Mouse (Mus musculus): ENCODE data around the gene Secisbp2. TPM values are rescaled to one million over a fixed set of nuclear protein-coding genes. Genes with fewer than 3 reads are reported as not detected.

The Secisbp2 gene
- polyA plus RNA-seq, 1 experiment from 2014 or later = 38.5 TPM

- 0 out of 2 replicates have a peak, but pooled peaks have one; percentile 12 for ATAC-seq (ENCODE audit: low FRiP score, low TSS enrichment)
- Histone ChIP-seq H3K4me3 (ENCODE audit: low read length) (no peak overlapping the region), H3K4me2 (replicated peaks; ENCODE audit: low read depth, low read length) (no peak overlapping the region), H3K9ac (ENCODE audit: low read depth, low read length) (no peak overlapping the region), H3K9me3 (ENCODE audit: control insufficient read depth, low read length) (no peaks in the 10 kb centered on the region), H3K4me1 (ENCODE audit: control insufficient read depth, insufficient read depth, low read length) (no peaks in the 10 kb centered on the region), H3K27me3 (ENCODE audit: control insufficient read depth, insufficient read depth, low read length) (no peaks in the 10 kb centered on the region), H3K27ac (ENCODE audit: low read depth, low read length) (no peak overlapping the region), H3K36me3 (ENCODE audit: control insufficient read depth, insufficient read depth, low read length) (0 out of 2 replicates have a peak, but pooled peaks cover 4% of the 10 kb centered on the region)
- WGBS = 60% methylated on average over 8 of the region's 8 CpGs
Observed at GRCm38 (mm10) chr13:51716350-51717263, 65.1 kb downstream of the Secisbp2 start.

DNA sequence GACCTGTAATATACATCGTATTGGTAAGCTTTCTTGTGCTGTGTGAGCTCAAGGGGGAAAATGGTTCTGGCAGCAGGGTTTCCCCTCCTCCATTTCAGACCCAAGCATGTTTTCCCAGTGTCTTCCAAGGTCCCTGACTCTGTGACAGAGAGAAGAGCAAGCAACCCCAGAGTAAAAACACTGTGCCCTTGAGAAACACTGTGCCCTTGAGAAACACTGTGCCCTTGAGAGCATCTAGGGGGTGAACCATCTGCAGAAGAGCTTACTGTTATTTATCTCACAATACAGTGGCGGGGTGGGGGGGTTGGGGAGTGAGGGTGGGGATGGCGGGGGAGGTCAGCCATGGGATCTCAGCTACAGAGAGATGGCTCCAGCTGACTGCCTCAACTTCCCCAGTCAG is 67.8 kb downstream of the Secisbp2 start:
- Histone ChIP-seq H3K4me3 (ENCODE audit: low read length) (no peak overlapping the region), H3K9me3 (ENCODE audit: control insufficient read depth, low read length) (no peaks in the 10 kb centered on the region), H3K36me3 (ENCODE audit: control insufficient read depth, insufficient read depth, low read length) (0 out of 2 replicates have a peak, but pooled peaks cover 4% of the 10 kb centered on the region), H3K27me3 (ENCODE audit: control insufficient read depth, insufficient read depth, low read length) (no peaks in the 10 kb centered on the region), H3K4me2 (replicated peaks; ENCODE audit: low read depth, low read length) (no peak overlapping the region), H3K4me1 (ENCODE audit: control insufficient read depth, insufficient read depth, low read length) (no peaks in the 10 kb centered on the region), H3K9ac (ENCODE audit: low read depth, low read length) (no peak overlapping the region), H3K27ac (ENCODE audit: low read depth, low read length) (no peak overlapping the region)
- ATAC-seq (ENCODE audit: low FRiP score, low TSS enrichment) = no peak
- 96% methylated on average over 3 of the region's 3 CpGs for WGBS

DNA sequence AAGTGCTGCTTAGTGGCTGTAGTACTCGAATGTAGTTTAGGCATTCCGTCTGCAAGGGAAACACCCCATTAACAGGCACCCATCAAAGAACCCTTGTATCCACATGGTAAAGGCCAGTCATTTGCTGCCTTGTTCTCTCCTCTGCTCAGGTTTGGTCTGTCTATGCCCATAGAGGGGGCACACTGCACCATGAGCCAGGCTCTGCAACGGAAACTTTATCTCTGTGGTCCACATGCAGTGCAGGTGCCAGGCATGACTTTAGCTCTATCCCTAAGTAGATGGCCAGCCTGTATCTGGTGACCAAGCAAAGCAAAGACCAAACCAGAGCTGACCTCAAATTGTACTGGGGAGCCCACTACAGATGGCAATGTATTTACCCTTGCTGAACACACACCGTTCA is 69.1 kb downstream of the Secisbp2 start:
- Histone ChIP-seq H3K9ac (ENCODE audit: low read depth, low read length) (no peak overlapping the region), H3K4me3 (ENCODE audit: low read length) (no peak overlapping the region), H3K27me3 (ENCODE audit: control insufficient read depth, insufficient read depth, low read length) (no peaks in the 10 kb centered on the region), H3K9me3 (ENCODE audit: control insufficient read depth, low read length) (no peaks in the 10 kb centered on the region), H3K36me3 (ENCODE audit: control insufficient read depth, insufficient read depth, low read length) (no peaks in the 10 kb centered on the region), H3K4me1 (ENCODE audit: control insufficient read depth, insufficient read depth, low read length) (no peaks in the 10 kb centered on the region), H3K27ac (ENCODE audit: low read depth, low read length) (no peak overlapping the region), H3K4me2 (replicated peaks; ENCODE audit: low read depth, low read length) (no peak overlapping the region)
- ATAC-seq (ENCODE audit: low FRiP score, low TSS enrichment) = no peak
- WGBS = 91% methylated on average over 4 of the region's 4 CpGs

DNA sequence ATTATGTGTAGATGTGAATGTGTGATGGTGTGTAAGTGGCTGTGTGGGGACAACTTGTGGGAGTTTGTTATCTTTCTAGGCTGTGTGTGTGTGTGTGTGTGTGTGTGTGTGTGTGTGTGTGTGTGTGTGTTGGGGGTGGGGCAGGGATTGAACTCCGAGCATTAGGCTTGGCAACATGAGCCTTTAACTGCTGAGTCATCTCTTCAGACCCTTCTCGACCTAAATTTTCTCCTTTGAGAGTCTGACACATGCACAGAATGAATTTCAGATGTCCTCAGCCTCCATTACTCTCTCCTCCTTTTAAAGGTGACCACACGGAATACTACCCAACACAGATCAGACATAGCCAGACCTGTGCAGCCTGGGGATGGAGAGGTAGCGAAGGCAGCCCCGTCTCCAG is 71.6 kb downstream of the Secisbp2 start:
- H3K36me3 ChIP-seq (ENCODE audit: control insufficient read depth, insufficient read depth, low read length) = no peaks in the 10 kb centered on the region
- no peak for ATAC-seq (ENCODE audit: low FRiP score, low TSS enrichment)
- no peak overlapping the region for H3K4me2 ChIP-seq (replicated peaks; ENCODE audit: low read depth, low read length)
- no peaks in the 10 kb centered on the region for H3K27me3 ChIP-seq (ENCODE audit: control insufficient read depth, insufficient read depth, low read length)
- 78% methylated on average over 5 of the region's 5 CpGs for WGBS
- H3K4me1 ChIP-seq (ENCODE audit: control insufficient read depth, insufficient read depth, low read length) = no peaks in the 10 kb centered on the region
- no peak overlapping the region for H3K9ac ChIP-seq (ENCODE audit: low read depth, low read length)
- no peaks in the 10 kb centered on the region for H3K9me3 ChIP-seq (ENCODE audit: control insufficient read depth, low read length)
- no peak overlapping the region for H3K27ac ChIP-seq (ENCODE audit: low read depth, low read length)
- no peak overlapping the region for H3K4me3 ChIP-seq (ENCODE audit: low read length)

- no peaks in the 10 kb centered on the region for H3K36me3 ChIP-seq (ENCODE audit: control insufficient read depth, insufficient read depth, low read length)
- 80% methylated on average over 6 of the region's 6 CpGs for WGBS
- H3K4me2 ChIP-seq (replicated peaks; ENCODE audit: low read depth, low read length) = no peak overlapping the region
- H3K9ac ChIP-seq (ENCODE audit: low read depth, low read length) = no peak overlapping the region
- H3K27ac ChIP-seq (ENCODE audit: low read depth, low read length) = no peak overlapping the region
- no peak overlapping the region for H3K4me3 ChIP-seq (ENCODE audit: low read length)
- H3K4me1 ChIP-seq (ENCODE audit: control insufficient read depth, insufficient read depth, low read length) = no peaks in the 10 kb centered on the region; the same call in 1 of the 2 replicates
- H3K27me3 ChIP-seq (ENCODE audit: control insufficient read depth, insufficient read depth, low read length) = no peaks in the 10 kb centered on the region
- H3K9me3 ChIP-seq (ENCODE audit: control insufficient read depth, low read length) = no peaks in the 10 kb centered on the region
- ATAC-seq (ENCODE audit: low FRiP score, low TSS enrichment) = no peak
Observed at GRCm38 (mm10) chr13:51724566-51724965, 73.1 kb downstream of the Secisbp2 start.

GRCm38 (mm10) chr13:51725446-51725845 is 73.9 kb downstream of the Secisbp2 start:
- Histone ChIP-seq H3K4me1 (ENCODE audit: control insufficient read depth, insufficient read depth, low read length) (peaks cover 3% of the 10 kb centered on the region; the same call in 1 of the 2 replicates), H3K36me3 (ENCODE audit: control insufficient read depth, insufficient read depth, low read length) (no peaks in the 10 kb centered on the region), H3K27me3 (ENCODE audit: control insufficient read depth, insufficient read depth, low read length) (no peaks in the 10 kb centered on the region), H3K4me2 (replicated peaks; ENCODE audit: low read depth, low read length) (no peak overlapping the region), H3K9me3 (ENCODE audit: control insufficient read depth, low read length) (no peaks in the 10 kb centered on the region), H3K9ac (ENCODE audit: low read depth, low read length) (no peak overlapping the region), H3K27ac (ENCODE audit: low read depth, low read length) (no peak overlapping the region), H3K4me3 (ENCODE audit: low read length) (no peak overlapping the region)
- no peak for ATAC-seq (ENCODE audit: low FRiP score, low TSS enrichment)
- WGBS = 79% methylated on average over 5 of the region's 7 CpGs

DNA sequence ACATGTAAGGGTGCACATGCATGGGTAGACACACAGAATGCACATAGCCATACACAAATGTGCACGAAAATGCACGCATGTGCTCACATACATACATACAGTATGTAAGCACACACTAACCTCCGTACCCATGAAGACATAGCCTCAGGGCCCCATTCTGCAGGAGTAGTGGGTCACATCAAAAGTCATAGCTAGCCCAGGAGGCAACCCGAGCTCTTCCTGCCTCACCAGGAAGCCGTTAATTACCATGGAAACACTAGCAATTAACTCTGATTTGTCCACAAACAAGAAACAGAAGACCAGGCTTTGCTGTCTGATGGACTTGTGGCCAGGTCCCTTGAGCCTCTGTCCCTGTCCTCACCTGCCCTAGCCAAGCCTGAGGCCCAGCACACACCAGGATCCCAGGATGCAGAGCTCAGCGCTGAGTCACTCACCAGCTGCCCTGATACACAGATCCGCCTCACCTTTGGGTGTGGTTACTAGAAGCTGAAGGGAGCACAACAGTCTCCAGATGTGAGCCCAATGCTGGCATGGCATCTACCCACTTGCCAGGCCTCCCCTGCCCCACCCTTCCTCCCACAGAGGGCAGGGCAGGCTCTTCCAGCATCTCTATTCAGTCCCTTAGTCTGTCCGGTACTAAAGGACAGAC is 74.6 kb downstream of the Secisbp2 start:
- H3K27ac ChIP-seq (ENCODE audit: low read depth, low read length) = no peak overlapping the region
- H3K4me1 ChIP-seq (ENCODE audit: control insufficient read depth, insufficient read depth, low read length) = peaks cover 6% of the 10 kb centered on the region; the same call in 1 of the 2 replicates
- no peak overlapping the region for H3K9ac ChIP-seq (ENCODE audit: low read depth, low read length)
- ATAC-seq (ENCODE audit: low FRiP score, low TSS enrichment) = 0 out of 2 replicates have a peak, but pooled peaks have one; percentile 11
- H3K9me3 ChIP-seq (ENCODE audit: control insufficient read depth, low read length) = no peaks in the 10 kb centered on the region
- no peak overlapping the region for H3K4me3 ChIP-seq (ENCODE audit: low read length)
- H3K4me2 ChIP-seq (replicated peaks; ENCODE audit: low read depth, low read length) = no peak overlapping the region
- 58% methylated on average over 8 of the region's 8 CpGs for WGBS
- no peaks in the 10 kb centered on the region for H3K36me3 ChIP-seq (ENCODE audit: control insufficient read depth, insufficient read depth, low read length)
- H3K27me3 ChIP-seq (ENCODE audit: control insufficient read depth, insufficient read depth, low read length) = no peaks in the 10 kb centered on the region

DNA sequence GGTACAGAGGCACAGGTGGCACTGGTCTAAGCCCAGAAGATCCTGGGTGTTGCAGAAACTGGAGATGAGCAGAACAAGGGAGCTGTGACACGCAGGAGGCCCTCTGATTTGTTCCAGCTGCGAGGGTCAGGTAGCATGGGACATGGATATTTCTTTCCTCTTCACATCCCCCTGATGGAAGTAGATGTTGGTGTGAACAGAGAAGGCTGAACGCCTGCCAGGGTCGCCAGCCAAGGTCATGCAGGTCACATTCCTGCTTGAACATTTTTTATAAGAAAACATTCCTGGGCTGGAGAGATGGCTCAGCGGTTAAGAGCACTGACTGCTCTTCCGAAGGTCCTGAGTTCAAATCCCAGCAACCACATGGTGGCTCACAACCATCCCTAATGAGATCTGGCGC is 75.9 kb downstream of the Secisbp2 start:
- peaks cover 6% of the 10 kb centered on the region; the same call in 1 of the 2 replicates for H3K4me1 ChIP-seq (ENCODE audit: control insufficient read depth, insufficient read depth, low read length)
- H3K4me2 ChIP-seq (replicated peaks; ENCODE audit: low read depth, low read length) = no peak overlapping the region
- 44% methylated on average over 6 of the region's 7 CpGs for WGBS
- no peak overlapping the region for H3K27ac ChIP-seq (ENCODE audit: low read depth, low read length)
- H3K27me3 ChIP-seq (ENCODE audit: control insufficient read depth, insufficient read depth, low read length) = no peaks in the 10 kb centered on the region
- no peak overlapping the region for H3K4me3 ChIP-seq (ENCODE audit: low read length)
- no peaks in the 10 kb centered on the region for H3K9me3 ChIP-seq (ENCODE audit: control insufficient read depth, low read length)
- no peak overlapping the region for H3K9ac ChIP-seq (ENCODE audit: low read depth, low read length)
- no peaks in the 10 kb centered on the region for H3K36me3 ChIP-seq (ENCODE audit: control insufficient read depth, insufficient read depth, low read length)
- ATAC-seq (ENCODE audit: low FRiP score, low TSS enrichment) = 0 out of 2 replicates have a peak, but pooled peaks have one; percentile 12

All from kidney, embryonic 14.5 days (tissue).